Mouse (Mus musculus): Measurements from ENCODE around the gene Gm49369. TPM values are rescaled to one million over a fixed set of nuclear protein-coding genes. Genes with fewer than 3 reads are reported as not detected.
"Not testable (repeated sequence)": the region's sequence is repeated elsewhere in the genome, so short reads cannot be mapped to it uniquely, and the experiment has no call there.

The Gm49369 gene
- polyA plus RNA-seq, 2 experiments, result 0.29 TPM; not detected in 1

DNA sequence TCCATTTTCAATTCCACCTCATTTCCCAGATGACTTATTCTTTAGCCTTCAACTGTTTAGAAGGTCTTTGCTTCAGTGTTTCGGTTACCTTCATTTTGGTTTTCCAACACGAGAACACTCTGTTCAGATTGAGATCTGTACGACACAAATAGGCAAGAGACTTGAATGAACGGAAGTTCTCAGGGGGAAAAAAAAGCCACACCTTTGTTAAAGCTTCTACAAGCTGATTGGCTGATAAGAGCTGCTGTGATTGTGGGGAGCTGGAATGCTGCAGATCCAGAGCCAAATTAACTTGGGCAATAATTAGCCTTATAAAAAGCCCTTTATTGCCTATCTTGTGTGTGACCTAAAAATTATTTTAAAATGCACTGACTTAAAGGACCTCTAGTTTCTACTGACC, 32.8 kb upstream of the Gm49369 start:
- DNase-seq (ENCODE audit: low read depth in 3 of 3, low spot score in 3 of 3), result no peak
- no peak overlapping the region for H3K9ac ChIP-seq (replicated peaks)
- peaks cover 20 to 29% of the 10 kb centered on the region in 2 experiments for H3K4me1 ChIP-seq (replicated peaks; ENCODE audit: control insufficient read depth in 2 of 2, insufficient read depth in 2 of 2, low read length in 1 of 2)
- ATAC-seq (ENCODE audit: insufficient read depth), result no peak
- H3K4me3 ChIP-seq (ENCODE audit: insufficient read depth in 1 of 2, low read depth in 2 of 2, low read length in 2 of 2), result no peak overlapping the region
- H3K27me3 ChIP-seq (ENCODE audit: control insufficient read depth, insufficient read depth, low read length), result no peaks in the 10 kb centered on the region
- no peak for TF ChIP-seq EP300 (IDR thresholded peaks at IDR 0.05; ENCODE audit: low read depth)
- 41% methylated on average over 4 of the region's 4 CpGs for WGBS (ENCODE audit: insufficient replicate concordance)
- no peak overlapping the region for H3K27ac ChIP-seq
- no peak overlapping the region for H3K4me2 ChIP-seq (ENCODE audit: low read depth)
- no peaks in the 10 kb centered on the region for H3K9me3 ChIP-seq (ENCODE audit: control insufficient read depth, low read length)
- no peaks in the 10 kb centered on the region for H3K36me3 ChIP-seq (replicated peaks; ENCODE audit: control insufficient read depth, insufficient read depth, low read depth)

DNA sequence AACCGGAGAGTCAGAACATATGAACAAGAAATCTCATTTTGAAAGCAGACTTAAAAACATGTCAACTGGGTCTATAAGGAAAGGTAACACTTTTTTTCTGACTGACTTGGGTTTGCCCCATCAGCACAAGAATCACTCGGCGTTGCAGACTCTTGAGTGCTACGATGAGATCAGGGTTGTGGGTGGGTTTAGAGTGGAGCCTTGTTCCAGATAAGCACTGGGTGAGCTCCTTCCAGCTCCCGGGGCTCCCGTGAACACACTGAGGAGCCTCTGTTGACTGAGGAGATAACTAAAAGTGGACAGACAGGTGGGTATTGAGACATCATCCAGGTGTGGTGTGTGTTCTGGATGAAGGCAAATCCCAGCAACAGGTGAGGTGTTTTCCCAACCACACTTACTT, 30.8 kb upstream of the Gm49369 start:
- Histone ChIP-seq H3K27me3 (ENCODE audit: control insufficient read depth, insufficient read depth, low read length) (no peaks in the 10 kb centered on the region), H3K4me3 (ENCODE audit: insufficient read depth in 1 of 2, low read depth in 2 of 2, low read length in 2 of 2) (no peak overlapping the region), H3K27ac (no peak overlapping the region), H3K36me3 (replicated peaks; ENCODE audit: control insufficient read depth, insufficient read depth, low read depth) (no peaks in the 10 kb centered on the region), H3K4me2 (ENCODE audit: low read depth) (no peak overlapping the region), H3K4me1 (replicated peaks; ENCODE audit: control insufficient read depth in 2 of 2, insufficient read depth in 2 of 2, low read length in 1 of 2) (peaks cover 8 to 16% of the 10 kb centered on the region in 2 experiments), H3K9ac (replicated peaks) (no peak overlapping the region), H3K9me3 (ENCODE audit: control insufficient read depth, low read length) (no peaks in the 10 kb centered on the region)
- DNase-seq (ENCODE audit: low read depth in 3 of 3, low spot score in 3 of 3) (no peak), ATAC-seq (ENCODE audit: insufficient read depth) (peak; percentile 75)
- TF ChIP-seq EP300 (IDR thresholded peaks at IDR 0.05; ENCODE audit: low read depth) (no peak), CTCF (IDR thresholded peaks at IDR 0.05; ENCODE audit: low read depth) (no peak)
- 25% methylated on average over 6 of the region's 6 CpGs for WGBS (ENCODE audit: insufficient replicate concordance)

DNA sequence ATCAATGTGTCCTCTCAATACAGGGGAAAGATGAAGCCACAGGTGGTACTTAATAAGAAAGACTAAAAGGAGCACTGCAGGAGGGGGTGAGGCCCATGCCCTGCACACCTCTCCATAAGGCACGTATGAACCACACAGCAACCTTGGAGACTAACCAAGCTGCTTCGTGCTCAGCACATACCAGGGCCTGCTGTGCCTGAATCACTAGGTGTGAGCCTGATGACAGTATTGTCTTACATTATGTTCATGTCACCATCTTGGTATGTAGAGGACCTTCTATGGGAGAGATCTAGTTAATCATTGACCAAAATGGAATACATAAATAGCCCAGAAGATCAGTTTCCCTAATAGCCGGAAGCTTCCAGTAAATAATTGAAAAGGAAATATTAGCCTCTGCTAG, 27.1 kb upstream of the Gm49369 start:
- ATAC-seq (ENCODE audit: insufficient read depth) (no peak), DNase-seq (ENCODE audit: low read depth in 3 of 3, low spot score in 3 of 3) (no peak)
- H3K4me3 ChIP-seq (ENCODE audit: insufficient read depth in 1 of 2, low read depth in 2 of 2, low read length in 2 of 2), result no peak overlapping the region
- peaks cover 8 to 16% of the 10 kb centered on the region in 2 experiments for H3K4me1 ChIP-seq (replicated peaks; ENCODE audit: control insufficient read depth in 2 of 2, insufficient read depth in 2 of 2, low read length in 1 of 2)
- TF ChIP-seq EP300 (IDR thresholded peaks at IDR 0.05; ENCODE audit: low read depth), result no peak
- TF ChIP-seq CTCF (IDR thresholded peaks at IDR 0.05; ENCODE audit: low read depth), result no peak
- H3K27me3 ChIP-seq (ENCODE audit: control insufficient read depth, insufficient read depth, low read length), result no peaks in the 10 kb centered on the region
- no peak overlapping the region for H3K4me2 ChIP-seq (ENCODE audit: low read depth)
- H3K9me3 ChIP-seq (ENCODE audit: control insufficient read depth, low read length), result no peaks in the 10 kb centered on the region
- WGBS (ENCODE audit: insufficient replicate concordance), result 79% methylated on average over 3 of the region's 3 CpGs
- no peak overlapping the region for H3K9ac ChIP-seq (replicated peaks)
- H3K36me3 ChIP-seq (replicated peaks; ENCODE audit: control insufficient read depth, insufficient read depth, low read depth), result no peaks in the 10 kb centered on the region
- H3K27ac ChIP-seq, result no peak overlapping the region

DNA sequence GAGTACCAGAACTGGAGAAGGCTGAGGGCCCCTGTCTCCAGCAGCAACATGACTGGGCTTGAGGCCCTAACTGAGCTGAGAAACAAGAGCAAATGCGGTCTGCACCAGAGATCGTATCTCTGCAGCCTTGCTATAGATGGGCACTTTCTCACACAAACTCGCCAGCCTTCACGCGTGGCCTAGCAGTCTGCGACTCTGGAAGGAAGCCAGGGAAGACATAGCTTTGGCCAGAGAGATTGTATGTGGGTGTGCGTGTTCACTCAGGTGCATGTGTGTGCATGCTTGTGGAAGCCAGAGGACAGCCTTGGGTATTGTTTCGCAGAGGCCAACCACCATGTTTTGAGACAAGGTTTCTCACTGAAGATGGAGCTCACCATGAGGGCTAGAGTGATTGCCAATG, 26.2 kb upstream of the Gm49369 start:
- H3K9ac ChIP-seq (replicated peaks), result no peak overlapping the region
- ATAC-seq (ENCODE audit: insufficient read depth) (no peak), DNase-seq (ENCODE audit: low read depth in 3 of 3, low spot score in 3 of 3) (no peak)
- TF ChIP-seq CTCF (IDR thresholded peaks at IDR 0.05; ENCODE audit: low read depth) (no peak), EP300 (IDR thresholded peaks at IDR 0.05; ENCODE audit: low read depth) (no peak)
- no peak overlapping the region for H3K27ac ChIP-seq
- H3K4me2 ChIP-seq (ENCODE audit: low read depth), result no peak overlapping the region
- H3K4me1 ChIP-seq (replicated peaks; ENCODE audit: control insufficient read depth in 2 of 2, insufficient read depth in 2 of 2, low read length in 1 of 2), result peaks cover 8 to 17% of the 10 kb centered on the region in 2 experiments
- H3K4me3 ChIP-seq (ENCODE audit: insufficient read depth in 1 of 2, low read depth in 2 of 2, low read length in 2 of 2), result no peak overlapping the region
- H3K9me3 ChIP-seq (ENCODE audit: control insufficient read depth, low read length), result no peaks in the 10 kb centered on the region
- no peaks in the 10 kb centered on the region for H3K27me3 ChIP-seq (ENCODE audit: control insufficient read depth, insufficient read depth, low read length)
- WGBS (ENCODE audit: insufficient replicate concordance), result 74% methylated on average over 8 of the region's 8 CpGs
- H3K36me3 ChIP-seq (replicated peaks; ENCODE audit: control insufficient read depth, insufficient read depth, low read depth), result no peaks in the 10 kb centered on the region

DNA sequence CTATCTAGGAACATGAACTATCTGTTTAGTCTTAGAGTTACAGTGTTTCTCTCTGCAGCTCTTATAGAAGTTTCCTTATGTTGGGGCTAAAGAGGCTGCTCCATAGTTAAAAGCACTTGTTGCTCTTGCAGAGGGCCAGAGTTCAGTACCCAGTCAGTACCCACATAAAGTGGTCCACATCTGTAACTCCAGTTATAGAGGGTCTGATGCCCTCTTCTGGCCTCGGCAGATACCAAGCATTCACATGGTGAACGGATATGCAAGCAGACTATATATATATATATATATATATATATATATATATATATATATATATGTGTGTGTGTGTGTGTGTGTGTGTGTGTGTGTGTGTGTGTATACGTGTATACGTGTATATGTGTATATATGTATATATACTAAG, 25.5 kb upstream of the Gm49369 start:
- WGBS (ENCODE audit: insufficient replicate concordance), result 43% methylated on average over 4 of the region's 4 CpGs
- no peaks in the 10 kb centered on the region for H3K27me3 ChIP-seq (ENCODE audit: control insufficient read depth, insufficient read depth, low read length)

DNA sequence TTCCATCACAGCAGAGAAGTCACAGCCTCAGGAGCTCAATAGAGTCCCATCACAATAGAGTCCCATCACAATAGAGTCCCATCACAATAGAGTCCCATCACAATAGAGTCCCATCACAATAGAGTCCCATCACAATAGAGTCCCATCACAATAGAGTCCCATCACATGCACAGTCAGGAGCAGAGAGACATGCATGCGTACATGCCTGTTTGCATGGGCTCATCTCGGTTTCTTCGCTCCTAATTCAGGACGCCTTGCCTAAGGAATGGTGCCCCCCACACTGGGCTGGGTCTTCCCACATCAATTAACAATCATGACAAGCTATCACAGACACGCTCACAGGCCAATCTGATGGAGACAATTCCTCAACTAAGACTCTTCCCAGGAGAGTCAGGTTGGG, 22.7 kb upstream of the Gm49369 start:
- not testable (repeated sequence) for H3K27ac ChIP-seq; H3K36me3 ChIP-seq (replicated peaks; ENCODE audit: control insufficient read depth, insufficient read depth, low read depth)
- 84% methylated on average over 5 of the region's 5 CpGs for WGBS (ENCODE audit: insufficient replicate concordance)

More for the DNA sequence above, 25.5 kb upstream of the Gm49369 start:
- no peaks in the 10 kb centered on the region for H3K36me3 ChIP-seq (replicated peaks; ENCODE audit: control insufficient read depth, insufficient read depth, low read depth)
- H3K9me3 ChIP-seq (ENCODE audit: control insufficient read depth, low read length), result no peaks in the 10 kb centered on the region
- DNase-seq (ENCODE audit: low read depth in 3 of 3, low spot score in 3 of 3) (no peak), ATAC-seq (ENCODE audit: insufficient read depth) (no peak)
- no peak overlapping the region for H3K4me2 ChIP-seq (ENCODE audit: low read depth)
- TF ChIP-seq CTCF (IDR thresholded peaks at IDR 0.05; ENCODE audit: low read depth) (peak; percentile 22; the same call in 1 of the 2 replicates), EP300 (IDR thresholded peaks at IDR 0.05; ENCODE audit: low read depth) (no peak)
- no peak overlapping the region for H3K9ac ChIP-seq (replicated peaks)
- H3K27ac ChIP-seq, result no peak overlapping the region
- no peak overlapping the region for H3K4me3 ChIP-seq (ENCODE audit: insufficient read depth in 1 of 2, low read depth in 2 of 2, low read length in 2 of 2)
- peaks cover 2 to 12% of the 10 kb centered on the region in 2 experiments; a peak in 3 of 4 replicates for H3K4me1 ChIP-seq (replicated peaks; ENCODE audit: control insufficient read depth in 2 of 2, insufficient read depth in 2 of 2, low read length in 1 of 2)

More for the DNA sequence above, 22.7 kb upstream of the Gm49369 start:
- DNase-seq (ENCODE audit: low read depth in 3 of 3, low spot score in 3 of 3); ATAC-seq (ENCODE audit: insufficient read depth); H3K4me3 ChIP-seq (ENCODE audit: insufficient read depth in 1 of 2, low read depth in 2 of 2, low read length in 2 of 2); H3K9ac ChIP-seq (replicated peaks); H3K4me1 ChIP-seq (replicated peaks; ENCODE audit: control insufficient read depth in 2 of 2, insufficient read depth in 2 of 2, low read length in 1 of 2); H3K27me3 ChIP-seq (ENCODE audit: control insufficient read depth, insufficient read depth, low read length); H3K4me2 ChIP-seq (ENCODE audit: low read depth); H3K9me3 ChIP-seq (ENCODE audit: control insufficient read depth, low read length): not testable (repeated sequence)
